Mouse (Mus musculus) gastrocnemius, adult 2 months (tissue): ENCODE results near the gene Olfr1254. TPM values are rescaled to one million over a fixed set of nuclear protein-coding genes. Genes with fewer than 3 reads are reported as not detected.

Experiments
- DNase-seq: peaks from one replicate; pipeline ENCODE4 v3.0.0; 2022
- H3K27ac ChIP-seq: fragments of 200-600 bp; 2 replicates; pipeline ENCODE4 v1.8.1; 2022; ENCODE audit warnings: mild to moderate bottlenecking
- H3K4me3 ChIP-seq: fragments of 200-600 bp; 2 replicates; pipeline ENCODE4 v1.8.1; 2022; ENCODE audit warnings: mild to moderate bottlenecking, moderate library complexity
- CTCF ChIP-seq: fragments of 200-600 bp; IDR thresholded peaks from 2 replicates; pipeline ENCODE4 v1.8.1; 2022; ENCODE audit warnings: antibody characterized with exemption, mild to moderate bottlenecking, moderate library complexity
- intact Hi-C: fragments of 180-260 bp; cut with DNase I; formaldehyde crosslinking; loops from one replicate; pipeline ENCODE4 v1.15.1; 2025
- long read RNA-seq, 2 experiments: library from polyadenylated mRNA; stranded (forward); transcript quantifications; one replicate each; pipeline ENCODE4 v2.0.0; 2021
- total RNA-seq, 2 experiments: library from RNA; stranded (reverse); gene quantifications; 2 replicates each; pipeline ENCODE4 v1.2.3; 2021

Gene Olfr1254
- total RNA-seq: not detected
- long read RNA-seq, experiment 1: 0 reads
- long read RNA-seq, experiment 2: 0 reads

DNA sequence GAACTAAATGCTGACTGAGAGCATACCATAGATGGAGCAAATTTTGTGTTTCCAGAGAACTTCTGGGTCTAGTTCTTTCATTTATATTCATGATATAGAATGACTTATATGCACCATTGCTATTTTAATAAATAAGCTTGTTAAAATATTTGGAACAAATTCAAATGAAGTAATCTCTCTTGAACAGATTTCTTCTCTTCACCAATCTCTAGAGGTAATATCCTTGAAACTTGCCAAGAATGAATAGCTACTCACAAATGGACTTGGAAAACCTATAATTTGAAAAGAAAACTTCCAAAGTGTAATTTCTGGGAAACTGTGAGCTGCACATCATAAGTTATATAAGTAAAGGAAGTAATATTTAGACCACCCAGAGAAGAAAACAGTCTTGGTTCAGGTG lies at the start of gene Olfr1254:
Olfr1254 (minus strand) TSS at position 101 of the 400 bp plus-strand sequence.
- TF ChIP-seq CTCF: no peak
- intact Hi-C loops: no loop called here
- H3K4me3 ChIP-seq: no peak within 1 kb of the TSS
- DNase-seq: no peak
- no peak within 1 kb of the TSS for H3K27ac ChIP-seq

DNA sequence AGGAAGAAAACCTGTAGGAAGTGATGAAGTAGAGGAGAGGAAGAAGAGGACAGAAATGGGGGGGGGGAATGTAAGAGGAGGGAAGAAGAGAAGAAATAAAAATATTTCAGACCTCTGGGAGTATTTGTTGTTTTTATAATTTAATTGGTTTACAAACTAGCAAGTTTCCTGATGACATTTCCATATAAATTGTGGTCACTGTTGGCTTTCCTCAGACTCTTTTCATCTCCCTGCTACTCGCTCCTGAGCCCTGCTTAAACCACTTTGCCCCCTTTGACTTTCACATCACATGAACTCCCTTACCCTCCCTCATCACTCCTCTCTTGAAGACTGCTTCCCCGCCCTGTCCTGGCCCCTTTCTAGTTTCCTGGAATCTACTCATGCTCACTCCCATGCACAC lies 48.0 kb upstream of the Olfr1254 start, which contains the start of gene Olfr1256:
Olfr1256 (minus strand) TSS at position 101 of the 400 bp plus-strand sequence.
- TF ChIP-seq CTCF: no peak
- intact Hi-C loops: no loop called here

DNA sequence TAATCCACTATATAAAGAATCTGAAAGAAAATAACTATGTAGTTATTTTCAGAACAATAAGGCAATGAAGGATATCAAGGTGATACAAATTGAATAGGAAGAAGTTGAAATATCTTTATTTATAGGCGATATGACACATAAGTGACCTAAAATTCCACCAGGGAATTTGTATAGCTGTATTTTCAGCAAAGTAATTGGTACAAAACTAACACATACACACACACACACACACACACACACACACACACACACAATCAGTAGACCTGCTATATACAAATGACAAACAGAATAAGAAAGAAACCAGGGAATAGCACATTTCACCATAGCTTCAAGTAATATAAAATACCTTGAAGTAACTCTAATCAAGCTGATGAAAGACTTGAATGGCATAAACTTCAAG lies 26.8 kb upstream of the Olfr1254 start:
- no peak for DNase-seq
- H3K27ac ChIP-seq: no peak overlapping the region
- no peak for TF ChIP-seq CTCF
- no peak overlapping the region for H3K4me3 ChIP-seq
- intact Hi-C loops: no loop called here

More for the DNA sequence above, 48.0 kb upstream of the Olfr1254 start, which contains the start of gene Olfr1256:
- DNase-seq: no peak
- Histone ChIP-seq H3K27ac (no peak within 1 kb of the TSS), H3K4me3 (no peak within 1 kb of the TSS)

DNA sequence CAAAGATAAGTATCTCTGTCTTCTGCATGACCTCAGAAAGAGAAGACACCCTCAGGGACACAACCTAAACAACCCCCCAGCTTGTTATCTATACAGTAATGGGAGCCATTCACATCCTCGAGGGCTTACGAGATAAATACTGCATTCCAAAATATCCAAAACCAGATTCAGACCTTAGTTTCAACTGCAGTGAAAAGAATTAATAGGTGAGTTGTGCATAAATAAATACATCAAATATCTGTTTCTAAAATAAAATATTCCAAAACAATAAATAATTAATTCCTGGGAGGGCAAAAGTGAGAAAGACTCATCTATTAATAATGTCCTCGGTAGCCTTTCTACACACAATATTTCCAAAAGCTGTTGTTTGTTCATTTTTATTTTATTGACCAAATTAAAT lies 18.3 kb upstream of the Olfr1254 start, which contains the start of gene Olfr1255:
Olfr1255 (plus strand) TSS at position 301 of the 400 bp plus-strand sequence.
- DNase-seq: no peak
- Histone ChIP-seq H3K4me3 (no peak within 1 kb of the TSS), H3K27ac (no peak within 1 kb of the TSS)
- intact Hi-C loops: no loop called here
- TF ChIP-seq CTCF: no peak

DNA sequence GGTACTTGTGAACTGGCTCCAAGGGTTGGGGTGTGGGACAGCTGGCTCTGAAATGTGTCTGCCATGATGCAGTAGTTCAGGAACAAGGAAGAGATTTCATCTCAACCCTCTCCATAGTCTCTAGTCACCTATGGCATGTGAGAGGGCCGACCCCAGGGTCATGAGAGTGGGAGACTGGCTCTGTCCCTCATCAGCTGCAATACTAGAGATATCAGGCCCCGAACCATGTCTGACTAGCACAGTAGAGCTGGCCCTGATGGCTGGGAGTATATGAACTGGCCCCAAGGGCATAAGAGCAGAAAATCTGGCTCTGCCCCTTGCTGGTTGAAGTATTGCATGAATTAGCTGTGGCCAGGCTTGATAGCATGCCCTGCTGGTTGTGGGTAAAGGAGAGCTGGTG lies 17.3 kb upstream of the Olfr1254 start:
- intact Hi-C loops: no loop called here
- DNase-seq: no peak
- Histone ChIP-seq H3K27ac (no peak overlapping the region), H3K4me3 (no peak overlapping the region)
- no peak for TF ChIP-seq CTCF

DNA sequence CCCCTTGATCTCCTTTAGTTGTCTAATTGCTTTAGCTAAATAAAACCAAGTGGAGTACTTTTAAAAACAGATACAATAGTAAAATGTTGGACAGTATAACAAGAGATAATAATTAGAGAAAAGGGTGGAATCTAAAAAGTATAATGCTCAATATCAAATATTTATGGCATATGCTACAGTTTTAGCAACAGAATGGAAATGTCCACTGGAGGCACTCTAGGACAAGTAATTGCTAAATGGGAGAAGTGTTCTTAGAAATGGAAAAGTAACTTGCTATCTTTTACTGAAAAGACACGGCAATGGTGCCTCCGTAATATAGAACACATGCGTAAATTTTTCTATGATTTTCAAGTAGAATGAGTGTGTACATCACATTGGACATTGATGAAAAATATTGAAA lies 6.2 kb upstream of the Olfr1254 start:
- H3K4me3 ChIP-seq: no peak overlapping the region
- H3K27ac ChIP-seq: no peak overlapping the region
- no peak for DNase-seq
- TF ChIP-seq CTCF: no peak
- intact Hi-C loops: no loop called here

DNA sequence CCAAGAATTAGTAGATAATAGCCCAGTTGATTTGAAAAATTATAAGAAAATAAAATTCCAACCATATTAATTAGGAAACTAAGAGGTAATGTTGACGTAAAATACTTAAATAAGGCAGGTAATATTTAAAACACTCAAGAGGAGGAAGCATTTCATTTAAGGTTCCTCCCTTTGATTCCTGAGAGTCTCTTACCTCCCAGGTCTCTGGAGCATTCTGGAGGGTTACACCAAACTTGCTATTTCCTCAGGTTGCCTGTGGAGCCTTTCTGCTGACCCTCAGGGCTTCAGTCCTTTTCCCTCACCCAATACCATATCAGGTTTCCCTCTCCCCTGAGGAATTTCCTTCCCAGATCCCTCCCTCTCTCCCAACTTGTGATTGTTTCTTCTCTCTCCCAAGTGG lies 36.4 kb downstream of the Olfr1254 start, which contains the start of gene Olfr1253:
Olfr1253 (minus strand) TSS at position 101 of the 400 bp plus-strand sequence.
- no peak for TF ChIP-seq CTCF
- intact Hi-C loops: no loop called here
- no peak for DNase-seq
- Histone ChIP-seq H3K4me3 (no peak within 1 kb of the TSS), H3K27ac (no peak within 1 kb of the TSS)

Other genes starting within 250 kb of the Olfr1254 start
- gene Olfr1245, start 215.2 kb downstream of the Olfr1254 start, total RNA-seq: not detected
- gene Olfr1246, start 200.5 kb downstream of the Olfr1254 start, total RNA-seq: not detected
- gene Olfr1247, start 179.5 kb downstream of the Olfr1254 start, total RNA-seq: under 1 TPM; 0.03 to 0.06 TPM
- gene Olfr1248, start 175.4 kb downstream of the Olfr1254 start, total RNA-seq: not detected
- gene Olfr1249, start 158.6 kb downstream of the Olfr1254 start, total RNA-seq: not detected
- not detected for gene Olfr1250, start 132.2 kb downstream of the Olfr1254 start, total RNA-seq
- not detected for gene Olfr1251, start 121.7 kb downstream of the Olfr1254 start, total RNA-seq
- not detected for gene Olfr1252, start 68.6 kb downstream of the Olfr1254 start, total RNA-seq
- gene Olfr1253, start 36.5 kb downstream of the Olfr1254 start, total RNA-seq: not detected
- gene Olfr1255, start 18.4 kb upstream of the Olfr1254 start, total RNA-seq: not detected
- gene Olfr1256, start 47.9 kb upstream of the Olfr1254 start, total RNA-seq: not detected
- not detected for gene Olfr48, start 54.6 kb upstream of the Olfr1254 start, total RNA-seq
- not detected for gene Olfr1257, start 84.8 kb upstream of the Olfr1254 start, total RNA-seq
- gene Olfr1258, start 133.7 kb upstream of the Olfr1254 start, total RNA-seq: not detected
- not detected for gene Olfr1259, start 155.0 kb upstream of the Olfr1254 start, total RNA-seq
- gene Olfr1260, start 180.7 kb upstream of the Olfr1254 start, total RNA-seq: not detected
- gene Olfr1261, start 197.6 kb upstream of the Olfr1254 start, total RNA-seq: not detected
- gene Olfr1262, start 206.5 kb upstream of the Olfr1254 start, total RNA-seq: not detected
- gene Olfr1263, start 218.5 kb upstream of the Olfr1254 start, total RNA-seq: not detected
- gene Olfr1264, start 232.0 kb upstream of the Olfr1254 start, total RNA-seq: not detected
- not detected for gene Olfr1265, start 241.7 kb upstream of the Olfr1254 start, total RNA-seq